Mouse (Mus musculus) adrenal gland, postnatal 14 days (tissue): Measurements from ENCODE around the gene Fshr. TPM values are rescaled to one million over a fixed set of nuclear protein-coding genes. Genes with fewer than 3 reads are reported as not detected.
"Not testable (repeated sequence)": the region's sequence is repeated elsewhere in the genome, so short reads cannot be mapped to it uniquely, and the experiment has no call there.

Experiments used
- DNase-seq: peaks from one replicate; pipeline ENCODE4 v3.0.0; 2021; ENCODE audit warnings: mixed read lengths
- long read RNA-seq, 2 experiments: library from polyadenylated mRNA; stranded (forward); transcript quantifications; one replicate each; pipeline ENCODE4 v2.0.0; 2021
- total RNA-seq: library from RNA; stranded (reverse); gene quantifications from 2 replicates; pipeline ENCODE4 v1.2.3, GENCODE M21; 2021

Fshr gene
- not detected in 2 replicates for total RNA-seq
- long read RNA-seq, experiment 1, result 0 reads
- long read RNA-seq, experiment 2, result 0 reads

DNA sequence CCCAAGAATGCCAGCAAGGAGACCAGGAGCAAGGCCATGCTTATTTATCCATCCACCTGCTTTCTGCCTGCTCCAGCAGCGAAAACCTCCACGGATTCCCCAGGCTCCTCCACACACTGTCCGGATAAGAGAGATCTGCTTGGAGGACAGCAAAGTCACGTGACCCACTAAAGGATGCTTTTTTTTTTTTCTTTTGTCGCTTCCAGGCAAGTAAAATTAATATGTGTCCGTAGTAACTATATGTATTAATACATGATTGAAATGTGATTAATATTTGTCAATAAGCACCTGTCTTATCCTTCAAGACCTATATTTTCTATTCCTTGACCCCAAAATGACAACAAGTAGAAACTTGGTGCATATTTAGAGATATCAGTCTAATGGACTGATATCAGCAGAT lies at the start of gene Fshr:
Gene Fshr (minus strand): TSS at position 101 of the 400 bp plus-strand sequence.
- DNase-seq, result no peak

DNA sequence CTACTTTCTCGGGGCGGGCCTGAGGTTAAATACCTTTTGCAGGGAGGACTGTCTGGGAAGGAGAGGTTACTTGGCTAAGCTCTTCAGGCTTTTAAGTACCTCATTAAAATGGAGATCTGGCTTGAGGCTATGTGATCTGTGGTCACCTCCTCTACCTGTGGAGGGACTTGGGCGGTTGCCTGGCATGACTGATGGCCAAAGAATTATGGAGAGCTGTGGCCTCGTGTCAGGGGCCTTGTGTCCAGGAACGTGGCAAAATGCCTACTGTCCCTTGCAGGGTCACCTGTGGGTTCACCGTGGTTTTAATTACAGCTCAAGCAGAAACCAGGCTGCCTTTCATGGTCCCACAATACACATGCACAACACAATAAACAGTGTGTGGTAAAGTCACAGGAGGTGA lies 1.7 kb upstream of the Fshr start:
- DNase-seq, result no peak

DNA sequence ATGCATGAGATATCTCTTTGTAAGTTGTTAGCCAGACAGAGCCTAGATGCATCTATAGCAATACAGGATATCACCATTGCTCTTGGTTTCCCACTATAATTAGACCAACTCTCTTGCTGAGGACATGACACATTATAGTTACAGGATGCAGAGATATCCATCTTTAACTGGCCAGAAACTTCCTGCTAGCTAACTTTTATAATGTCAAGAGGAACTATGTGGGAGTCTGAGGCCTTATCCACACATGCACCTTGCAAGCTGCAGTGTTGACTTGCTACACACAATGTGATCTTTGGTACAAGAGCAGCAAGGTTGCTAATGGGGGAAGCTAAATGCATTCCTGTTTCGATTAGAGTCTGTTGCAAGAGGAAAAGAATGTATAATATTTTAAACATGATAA lies 26.9 kb downstream of the Fshr start:
- no peak for DNase-seq

DNA sequence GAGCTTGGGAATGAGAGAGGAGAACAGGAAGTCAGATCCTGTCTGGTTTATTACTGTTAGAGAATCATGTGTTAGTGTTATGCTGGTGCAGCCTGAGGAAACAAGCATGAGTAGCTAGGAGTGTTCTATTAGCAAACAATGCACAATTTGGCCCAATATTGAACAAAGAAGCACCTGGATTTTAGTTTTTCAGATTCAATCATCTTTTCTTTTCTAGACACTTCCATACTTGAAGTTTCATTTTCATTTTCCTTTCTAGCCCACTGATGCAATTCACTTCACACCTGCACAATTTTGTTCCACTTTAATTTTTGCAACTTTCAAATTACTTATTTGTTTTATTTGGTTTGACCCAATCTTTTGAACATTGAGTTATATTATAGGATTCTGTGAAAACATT lies 35.7 kb downstream of the Fshr start:
- DNase-seq, result no peak

DNA sequence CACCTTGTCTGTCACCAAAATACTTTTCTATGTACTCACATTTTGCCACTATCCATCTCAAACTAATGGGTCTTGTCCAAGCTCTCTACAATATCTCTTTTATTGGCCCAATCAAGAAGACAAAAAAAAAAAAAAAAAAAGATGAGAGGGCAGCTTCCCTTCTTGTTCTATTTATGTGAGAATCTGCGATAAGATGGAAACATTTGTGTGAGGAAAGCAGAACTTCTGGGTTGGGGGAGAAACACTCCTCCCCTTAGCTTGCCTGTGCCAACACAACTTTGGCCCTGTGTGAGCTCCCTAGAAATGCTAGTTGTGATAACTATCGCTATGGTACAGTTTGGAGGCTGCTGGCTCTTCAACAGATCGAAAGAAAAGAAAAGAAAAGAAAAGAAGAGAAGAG lies 38.0 kb downstream of the Fshr start:
- DNase-seq, result no peak

DNA sequence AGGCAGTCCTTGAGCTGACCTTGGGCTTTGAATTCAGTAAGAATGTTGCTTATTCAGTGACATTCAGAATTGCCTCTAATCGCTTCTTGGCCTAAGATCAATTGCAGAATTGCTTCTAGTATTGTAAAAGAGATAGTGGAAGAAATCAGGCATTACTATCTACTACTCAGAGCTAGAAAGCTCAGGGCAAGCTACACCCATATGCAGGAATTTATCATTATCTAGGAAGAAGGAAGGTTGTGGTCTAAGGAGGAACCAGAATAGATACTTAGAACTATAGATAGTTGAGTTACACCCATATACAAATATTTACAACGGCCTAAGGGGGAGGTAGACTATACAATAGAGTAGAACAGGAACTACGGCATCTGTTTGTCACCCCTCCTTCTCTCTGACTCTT lies 41.1 kb downstream of the Fshr start:
- DNase-seq, result not testable (repeated sequence)

DNA sequence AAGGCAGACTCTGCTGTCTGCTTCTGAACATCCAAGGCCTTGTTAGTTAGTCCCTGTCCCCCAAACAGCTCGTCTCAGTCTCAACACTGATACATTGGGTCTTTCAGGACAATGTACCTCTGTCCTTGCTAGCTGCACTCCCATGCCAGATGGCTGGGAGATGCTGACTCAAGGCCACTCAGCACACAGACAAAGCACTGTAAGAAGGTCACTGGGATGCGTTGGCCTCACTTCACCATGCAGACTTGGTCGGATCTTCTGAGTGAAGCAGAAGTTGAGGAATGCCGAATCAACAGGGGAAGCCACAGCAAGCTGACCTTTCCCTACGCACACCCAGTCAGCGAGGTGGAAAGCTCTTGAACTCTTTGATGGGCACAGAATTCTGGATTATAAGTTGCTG lies 55.7 kb downstream of the Fshr start:
- no peak for DNase-seq

DNA sequence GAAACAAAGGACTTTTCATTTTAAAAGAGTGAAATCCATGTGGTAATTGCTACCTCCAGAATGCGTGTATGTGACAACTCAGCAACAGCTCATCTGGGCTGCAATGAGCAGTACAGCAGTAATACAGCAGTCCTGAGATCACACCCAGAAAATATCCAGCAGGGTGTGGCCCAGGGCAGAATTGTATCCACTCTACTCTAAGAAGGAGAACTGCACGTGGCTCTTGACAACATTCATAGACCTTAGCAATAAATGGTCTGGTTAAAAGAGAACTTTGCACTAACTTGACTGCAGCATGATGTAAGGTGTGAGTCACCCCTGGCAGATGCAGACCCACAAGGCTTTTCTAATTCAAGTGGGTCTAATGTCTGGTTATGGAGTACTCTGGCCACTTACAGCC lies 80.5 kb downstream of the Fshr start:
- DNase-seq, result no peak

DNA sequence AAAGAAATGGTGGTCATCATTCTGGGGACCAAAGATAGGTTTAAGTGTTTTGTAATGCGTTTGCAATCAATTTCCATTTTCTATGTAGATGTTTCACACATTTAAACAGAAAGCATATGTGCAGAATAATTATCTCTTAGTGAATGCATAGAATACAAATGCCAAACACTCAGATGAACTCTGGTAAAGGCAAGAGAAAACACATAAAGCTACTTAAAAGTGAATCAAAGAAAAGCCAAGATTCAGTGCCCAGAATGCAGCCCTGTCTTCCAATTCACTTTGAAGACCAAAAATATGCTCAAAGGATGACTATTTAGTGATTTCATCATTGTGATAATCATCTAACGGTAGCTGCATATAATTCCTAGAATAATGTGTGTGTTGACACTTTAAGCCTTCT lies 81.2 kb downstream of the Fshr start:
- DNase-seq, result no peak

DNA sequence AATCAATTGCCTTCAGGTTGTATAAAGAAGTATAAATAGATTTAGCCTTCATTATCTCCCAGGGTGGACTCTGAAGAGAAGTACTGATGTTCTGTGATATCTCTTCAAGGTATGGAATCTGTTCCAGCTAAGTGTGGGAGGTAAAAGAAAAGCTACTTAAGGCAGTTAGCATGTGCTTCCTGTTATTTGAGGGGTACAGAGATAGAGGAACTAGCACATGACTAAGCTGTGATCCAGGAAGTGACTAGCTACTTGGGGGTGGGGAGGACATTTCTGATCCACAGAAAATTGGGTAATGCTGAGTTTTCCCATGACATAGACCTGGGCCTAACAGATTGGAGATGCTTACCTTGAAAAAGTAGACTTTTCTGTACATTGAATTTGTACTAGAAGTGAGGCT lies 86.5 kb downstream of the Fshr start:
- DNase-seq, result no peak

DNA sequence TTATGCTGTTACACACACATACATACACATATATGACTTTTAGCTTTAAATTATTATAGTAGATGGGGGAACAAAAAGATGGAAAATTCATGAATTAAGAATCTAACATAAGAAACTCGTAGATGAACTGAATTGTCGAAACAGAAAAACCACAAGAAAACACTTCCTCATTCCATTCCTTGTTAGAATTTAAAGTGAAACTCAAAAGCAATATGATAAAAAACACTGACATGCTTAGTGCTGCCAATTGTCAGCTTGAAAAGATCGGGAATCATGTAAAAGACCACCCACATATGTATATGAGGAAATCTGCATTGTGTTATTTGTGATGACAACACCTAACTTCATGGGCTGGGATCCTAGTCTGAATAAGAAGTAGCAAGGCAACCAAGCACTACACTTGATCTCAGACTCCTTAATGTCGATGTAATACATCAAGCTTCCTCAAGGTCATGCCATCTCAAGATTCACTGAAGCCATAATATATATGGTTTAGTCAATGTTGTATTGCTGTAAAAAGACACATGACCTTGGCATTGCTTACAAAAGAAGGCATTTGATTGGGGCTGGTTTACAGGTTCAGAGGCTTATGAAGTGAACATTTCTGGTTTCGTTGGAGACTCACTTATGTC lies 99.6 kb downstream of the Fshr start:
- no peak for DNase-seq

DNA sequence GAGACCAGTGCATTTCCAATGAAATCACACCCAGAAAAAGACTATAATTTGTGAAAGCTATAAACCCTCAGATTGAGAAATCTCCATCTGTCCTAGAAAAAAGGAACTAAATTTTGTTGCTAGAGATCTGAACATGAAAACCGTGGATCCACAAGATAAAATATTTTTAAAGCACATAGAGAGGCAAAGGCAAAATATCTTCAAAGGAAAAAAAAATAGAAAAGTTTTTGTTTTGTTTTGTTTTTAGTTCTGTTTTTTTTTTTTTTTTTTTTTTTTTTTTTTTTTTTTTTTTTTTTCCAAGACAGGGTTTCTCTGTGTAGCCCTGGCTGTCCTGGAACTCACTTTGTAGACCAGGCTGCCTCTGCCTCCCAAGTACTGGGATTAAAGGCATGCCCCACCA lies 100.7 kb downstream of the Fshr start:
- not testable (repeated sequence) for DNase-seq

DNA sequence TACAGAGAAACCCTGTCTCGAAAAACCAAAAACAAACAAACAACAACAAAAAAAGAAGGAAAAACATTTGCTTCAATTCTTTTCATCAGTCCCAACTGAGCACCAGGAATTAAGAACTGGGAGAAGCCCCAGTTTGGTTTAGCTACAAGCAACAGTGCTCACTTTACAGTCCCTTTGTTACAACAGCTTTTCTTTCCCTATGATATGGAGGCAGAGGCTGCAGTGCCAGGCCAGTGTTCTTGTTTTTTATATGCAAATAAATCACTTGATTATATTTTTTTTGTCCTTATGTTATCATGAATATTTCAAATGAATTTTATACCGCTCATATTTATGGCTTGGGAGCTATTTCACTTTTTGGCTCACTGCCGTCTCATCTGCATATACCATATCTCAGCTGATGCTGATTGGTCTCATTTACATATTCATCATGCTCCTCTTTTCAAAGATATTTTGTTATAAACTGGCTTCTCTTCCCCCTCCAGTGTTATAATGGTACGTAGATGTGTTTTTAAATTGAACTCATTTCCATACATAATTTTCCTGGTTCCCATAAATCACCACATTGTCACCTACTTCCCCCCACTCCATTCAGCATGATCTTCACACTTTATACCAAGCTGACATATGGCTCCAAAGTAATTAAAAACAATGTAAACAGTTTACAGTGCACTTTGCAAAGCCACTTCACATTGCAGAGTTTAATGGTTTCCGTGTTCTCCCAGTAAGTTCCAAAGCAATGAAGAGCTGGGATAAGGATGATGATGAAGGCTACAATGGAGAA lies 110.6 kb downstream of the Fshr start:
- DNase-seq, result no peak

DNA sequence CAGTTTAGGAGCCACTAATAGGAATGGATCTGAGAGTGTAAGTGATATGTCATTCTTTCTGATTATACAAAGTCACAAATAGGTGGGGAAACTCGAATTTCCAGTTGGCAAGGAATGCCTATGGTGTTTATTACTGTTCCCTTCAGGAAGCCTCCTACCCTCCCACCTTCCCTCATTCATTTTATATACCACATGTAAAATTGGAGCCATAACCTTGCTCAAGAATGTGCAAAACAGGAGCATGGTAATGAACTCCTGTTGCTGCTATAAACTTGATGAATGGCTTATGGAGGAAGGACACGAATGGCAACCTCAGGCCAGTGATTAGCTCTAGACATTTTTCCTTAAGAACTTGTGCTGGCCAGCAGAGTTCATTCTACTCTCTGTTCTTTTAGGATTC lies 117.6 kb downstream of the Fshr start:
- no peak for DNase-seq

DNA sequence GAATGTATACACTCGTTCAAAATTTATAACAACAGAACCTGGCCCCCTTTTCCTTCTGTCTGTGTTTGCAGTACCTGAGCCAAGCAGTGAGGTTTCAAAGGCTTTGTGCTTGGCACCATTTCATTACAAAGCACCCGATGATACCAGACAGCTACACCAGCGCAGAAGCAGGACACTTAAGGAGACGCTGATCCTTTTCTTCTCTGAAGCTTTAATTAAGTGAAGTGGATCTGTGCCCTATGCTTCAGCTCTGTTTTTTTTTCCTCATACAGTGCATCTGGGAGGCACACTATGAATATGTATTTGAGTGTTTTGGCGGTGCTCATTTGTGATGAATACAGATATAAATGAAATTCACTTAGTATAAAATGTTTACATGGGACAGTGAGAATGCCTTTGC lies 120.8 kb downstream of the Fshr start:
- DNase-seq, result no peak

DNA sequence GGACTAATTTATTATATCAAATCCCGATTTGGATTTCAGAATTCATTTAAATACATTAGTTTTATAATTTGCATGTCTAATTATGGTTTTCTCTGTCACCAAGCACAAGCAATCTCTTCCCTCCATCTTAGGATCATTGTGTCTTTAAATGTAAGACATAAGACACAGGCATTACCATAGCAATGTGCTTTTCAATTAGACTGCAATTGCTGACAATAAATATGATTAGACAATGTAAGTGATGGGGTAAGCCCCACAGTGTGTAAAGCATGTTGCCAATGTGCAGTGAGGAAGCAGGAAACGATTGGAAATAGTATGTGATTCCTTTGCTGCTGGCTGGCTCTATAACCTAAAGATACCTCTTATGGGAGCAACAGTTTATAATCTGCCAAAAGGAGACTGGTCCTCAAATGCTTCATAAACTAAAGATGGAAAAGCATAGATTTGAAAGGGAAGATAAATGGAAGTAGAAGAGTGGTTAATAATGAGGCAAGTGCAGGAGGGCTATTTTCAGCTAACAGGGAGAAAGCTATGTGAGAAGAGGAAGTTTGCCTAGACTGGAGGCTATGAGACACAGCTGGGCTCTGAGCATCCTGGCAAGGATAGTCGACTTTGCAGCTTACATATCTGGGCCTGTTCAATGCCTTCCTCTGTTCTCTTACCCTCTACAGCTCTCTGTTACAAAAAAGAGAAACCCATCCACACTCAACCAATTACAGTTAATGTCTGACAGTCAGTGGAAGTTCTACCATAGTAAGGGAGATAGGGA lies 136.0 kb downstream of the Fshr start:
- DNase-seq, result no peak

DNA sequence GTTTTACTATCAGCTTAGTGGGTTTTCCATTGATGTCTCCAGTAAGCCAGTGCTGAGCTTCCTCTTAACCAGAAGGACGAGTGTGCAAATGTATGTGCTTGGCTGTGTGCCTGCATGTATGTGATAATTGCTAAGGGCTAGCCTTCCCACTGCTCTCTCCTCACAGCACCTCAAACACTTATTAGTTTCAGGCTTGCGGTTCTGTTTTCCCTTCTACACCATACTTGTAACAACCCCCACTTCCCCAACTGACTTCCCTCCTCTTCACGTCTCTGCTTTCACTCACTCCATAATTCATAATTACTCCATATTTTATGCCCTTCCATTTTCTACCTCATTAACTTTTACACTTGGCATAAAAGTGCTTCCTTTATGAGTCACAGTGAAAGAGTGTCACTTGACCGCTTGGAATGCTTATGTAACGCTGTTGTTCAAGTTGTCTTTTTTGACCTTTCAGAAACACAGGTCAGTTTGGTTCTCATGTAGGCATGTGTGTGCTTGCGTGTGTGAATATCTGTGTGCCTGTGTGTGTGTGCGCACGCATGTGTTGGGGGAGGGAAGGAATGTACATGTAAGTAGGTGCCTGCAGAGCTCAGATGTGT lies 138.0 kb downstream of the Fshr start:
- no peak for DNase-seq

DNA sequence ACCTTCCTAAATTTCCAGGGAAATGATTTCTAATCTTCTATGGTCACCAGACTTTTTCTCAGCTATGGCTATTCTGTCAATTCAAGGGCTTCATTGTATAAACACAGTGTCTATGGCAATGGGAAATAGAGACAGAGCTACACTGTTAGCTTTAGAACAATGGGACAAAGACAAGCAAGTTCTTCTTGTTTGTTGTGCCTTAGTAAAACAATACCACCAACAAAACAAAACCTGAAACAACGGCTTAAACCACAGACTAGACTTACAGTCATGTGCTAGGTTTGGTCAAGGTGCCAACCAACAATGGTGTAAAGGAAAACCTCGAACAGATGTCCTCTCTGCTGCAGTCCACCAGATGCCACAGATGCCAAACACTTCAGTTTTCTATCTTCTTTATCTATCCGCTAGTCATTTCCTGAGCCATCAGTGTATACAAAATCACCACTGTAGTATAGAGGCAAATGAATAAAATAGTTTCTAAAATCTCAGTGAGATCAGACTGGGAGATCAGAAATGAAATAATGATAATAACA lies 149.4 kb downstream of the Fshr start:
- no peak for DNase-seq

DNA sequence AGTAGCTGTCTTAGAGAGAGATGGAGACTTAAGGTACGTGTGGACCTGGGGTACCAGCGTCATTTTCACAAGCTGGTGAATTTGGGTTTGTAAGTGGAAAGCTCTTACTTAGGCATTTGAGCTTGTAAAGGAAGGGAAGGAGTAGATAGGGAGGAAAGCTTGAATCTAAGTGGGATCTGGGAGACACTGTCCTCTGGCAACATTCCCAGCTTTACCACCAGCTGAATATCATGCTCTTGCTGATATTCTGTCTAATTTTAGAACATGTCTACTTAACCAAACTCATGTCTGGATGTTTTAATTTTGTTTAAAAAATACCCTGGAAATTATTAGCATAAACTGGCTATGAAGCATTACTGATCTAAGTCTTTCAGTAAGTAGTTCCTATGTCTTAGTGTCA lies 151.4 kb downstream of the Fshr start:
- no peak for DNase-seq

DNA sequence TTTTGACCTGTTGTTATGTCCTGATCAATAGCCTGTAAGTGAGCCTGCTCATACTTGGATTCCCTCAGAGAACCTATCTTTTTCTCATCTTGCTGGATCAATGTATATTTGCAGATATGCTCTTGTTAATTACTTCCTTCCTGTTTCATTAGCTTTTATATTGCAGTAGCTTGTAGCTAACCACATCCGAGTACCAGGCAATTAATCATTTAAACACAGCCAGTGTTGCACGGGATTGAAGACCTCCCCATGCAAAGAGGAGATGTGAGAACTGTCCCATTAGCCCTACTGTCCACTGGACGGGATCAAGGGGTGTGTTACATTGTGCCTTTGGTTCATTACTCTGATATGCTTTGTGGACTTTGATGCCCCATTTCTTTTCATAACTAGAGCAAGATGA lies 154.5 kb downstream of the Fshr start:
- no peak for DNase-seq

DNA sequence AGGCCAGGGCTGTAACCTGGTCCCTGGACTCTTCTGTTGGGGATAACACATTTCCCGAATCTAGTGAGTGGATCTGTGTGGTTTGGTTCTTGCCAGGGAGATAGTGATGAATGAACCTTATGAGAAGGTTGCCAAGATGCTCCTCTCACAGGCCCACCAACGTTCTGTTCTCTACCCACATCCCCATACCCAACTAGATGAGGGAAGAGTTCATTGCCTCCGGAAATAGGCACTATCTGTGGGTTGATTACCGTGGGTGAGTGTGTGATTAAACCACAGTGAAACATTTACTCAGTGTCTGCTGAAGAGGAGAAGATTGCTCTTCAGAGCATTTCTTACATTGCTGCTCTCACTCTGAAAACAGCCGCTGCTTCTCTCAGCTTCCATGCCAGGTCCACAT lies 163.8 kb downstream of the Fshr start:
- DNase-seq, result no peak

DNA sequence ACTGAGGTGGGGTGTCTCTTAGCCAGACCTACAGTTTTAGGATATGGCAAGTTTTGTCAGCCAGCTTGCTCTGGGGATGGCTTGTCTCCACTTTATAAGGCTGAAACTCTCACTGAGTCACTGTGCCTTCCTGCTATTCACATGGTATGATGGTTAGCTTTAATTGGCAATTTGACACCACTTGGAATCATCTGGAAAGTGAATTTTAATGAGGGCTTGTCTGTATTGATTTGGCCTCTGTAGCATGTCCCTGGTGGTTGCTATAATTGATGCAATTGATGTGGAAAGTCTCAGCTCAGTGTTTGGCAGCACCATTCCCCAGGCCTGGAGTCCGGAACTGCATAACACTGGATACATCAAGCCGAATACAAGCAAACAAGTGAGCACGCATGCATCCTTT lies 164.4 kb downstream of the Fshr start:
- DNase-seq, result no peak

DNA sequence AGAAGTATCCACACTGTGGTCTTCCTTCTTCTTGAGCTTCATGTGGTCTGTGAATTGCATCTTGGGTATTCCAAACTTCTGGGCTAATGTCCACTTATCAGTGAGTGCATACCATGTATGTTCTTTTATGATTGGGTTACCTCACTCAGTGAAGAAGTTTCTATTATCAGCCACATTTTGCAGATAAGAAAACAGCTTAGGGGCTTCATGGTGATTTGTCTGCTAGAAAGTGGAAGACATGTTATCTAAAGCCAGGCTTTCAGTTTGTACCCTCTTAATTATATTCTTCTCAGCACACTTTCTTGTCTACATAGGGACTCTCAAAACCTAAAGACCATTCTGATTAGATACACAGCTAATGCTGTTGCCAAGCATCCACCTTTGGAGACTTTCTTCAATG lies 165.8 kb downstream of the Fshr start:
- no peak for DNase-seq
